Mouse (Mus musculus): ENCODE measurements around the gene Dbx2. TPM values are rescaled to one million over a fixed set of nuclear protein-coding genes. Genes with fewer than 3 reads are reported as not detected.

Gene Dbx2
- polyA plus RNA-seq, 1 experiment from 2014 or later = not detected

DNA sequence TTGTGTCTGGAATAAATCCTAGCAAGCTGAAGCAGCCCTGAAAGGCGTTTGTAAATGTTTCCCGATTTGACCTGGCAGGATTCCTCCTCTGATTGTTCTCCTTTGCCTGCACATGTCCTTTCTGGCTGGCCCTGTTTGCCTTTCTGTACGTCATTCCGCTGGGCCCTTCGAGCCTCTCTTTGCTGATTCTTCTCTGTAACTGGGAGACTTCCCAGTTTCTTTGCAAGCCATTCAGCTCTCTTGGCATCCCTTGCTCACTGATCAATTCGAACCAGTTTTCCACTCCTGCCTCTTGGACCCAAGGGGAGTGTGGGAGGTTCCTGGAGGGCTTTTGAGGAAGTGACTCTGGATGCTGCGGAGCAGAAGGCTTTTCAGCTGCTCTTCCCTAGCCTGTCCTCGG lies 11.4 kb upstream of the Dbx2 start:
- H3K9ac ChIP-seq (ENCODE audit: low read length) = no peak overlapping the region
- H3K4me2 ChIP-seq (ENCODE audit: low read depth, low read length) = no peak overlapping the region
- WGBS = 37% methylated on average over 8 of the region's 8 CpGs
- ATAC-seq (ENCODE audit: low read depth) = no peak
- H3K27ac ChIP-seq (ENCODE audit: low read length) = no peak overlapping the region
- no peaks in the 10 kb centered on the region for H3K36me3 ChIP-seq (ENCODE audit: control insufficient read depth, insufficient read depth, low read length)
- H3K4me1 ChIP-seq (replicated peaks; ENCODE audit: control insufficient read depth, insufficient read depth, low read length) = no peaks in the 10 kb centered on the region
- H3K27me3 ChIP-seq (ENCODE audit: control insufficient read depth, insufficient read depth, low read depth, low read length) = no peaks in the 10 kb centered on the region
- no peak overlapping the region for H3K4me3 ChIP-seq (ENCODE audit: low read length)
- no peaks in the 10 kb centered on the region for H3K9me3 ChIP-seq (ENCODE audit: control insufficient read depth, low read length)

DNA sequence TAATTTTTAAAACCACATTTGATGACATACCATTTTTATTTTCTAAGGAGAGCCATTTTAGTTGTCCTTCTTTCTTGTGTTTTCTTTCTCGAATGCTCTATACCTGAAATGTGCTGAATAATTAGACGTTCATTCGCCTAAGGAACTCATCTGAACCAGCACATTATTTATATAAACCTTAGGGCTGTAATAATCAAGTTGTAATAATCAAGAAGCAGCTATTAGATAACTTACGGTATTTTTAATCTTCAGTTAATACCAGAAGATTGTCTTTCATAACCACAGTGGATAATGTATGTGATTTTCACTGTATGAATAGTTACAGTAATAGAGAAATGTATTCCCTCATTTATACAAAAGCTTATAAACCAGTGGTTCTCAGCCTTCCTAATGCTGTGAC lies 9.2 kb upstream of the Dbx2 start:
- Histone ChIP-seq H3K4me2 (ENCODE audit: low read depth, low read length) (no peak overlapping the region), H3K9me3 (ENCODE audit: control insufficient read depth, low read length) (no peaks in the 10 kb centered on the region), H3K27me3 (ENCODE audit: control insufficient read depth, insufficient read depth, low read depth, low read length) (no peaks in the 10 kb centered on the region), H3K4me1 (replicated peaks; ENCODE audit: control insufficient read depth, insufficient read depth, low read length) (no peaks in the 10 kb centered on the region), H3K27ac (ENCODE audit: low read length) (no peak overlapping the region), H3K9ac (ENCODE audit: low read length) (no peak overlapping the region), H3K4me3 (ENCODE audit: low read length) (no peak overlapping the region), H3K36me3 (ENCODE audit: control insufficient read depth, insufficient read depth, low read length) (no peaks in the 10 kb centered on the region)
- 86% methylated on average over 4 of the region's 4 CpGs for WGBS
- no peak for ATAC-seq (ENCODE audit: low read depth)

DNA sequence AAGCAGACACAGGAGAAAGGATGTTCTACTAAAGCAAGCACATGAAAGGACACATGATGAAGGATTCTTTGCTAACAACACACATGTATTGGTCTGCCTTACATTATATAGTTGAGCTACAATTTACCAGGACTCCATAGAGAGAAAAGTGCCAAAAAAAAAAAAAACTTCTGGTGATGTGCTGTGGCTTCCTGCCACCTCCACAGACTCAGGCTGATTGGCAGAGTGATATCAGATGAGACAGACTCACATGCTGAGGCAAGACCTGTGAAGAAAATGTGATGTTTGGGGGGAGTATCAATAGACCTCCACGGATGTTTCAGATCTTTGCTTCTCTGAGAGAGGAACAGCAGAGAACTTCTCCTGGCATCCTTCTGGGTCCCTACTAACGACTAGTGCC lies 6.0 kb upstream of the Dbx2 start:
- H3K27ac ChIP-seq (ENCODE audit: low read length) = no peak overlapping the region
- no peak for ATAC-seq (ENCODE audit: low read depth)
- H3K4me3 ChIP-seq (ENCODE audit: low read length) = no peak overlapping the region
- no peaks in the 10 kb centered on the region for H3K36me3 ChIP-seq (ENCODE audit: control insufficient read depth, insufficient read depth, low read length)
- H3K9me3 ChIP-seq (ENCODE audit: control insufficient read depth, low read length) = no peaks in the 10 kb centered on the region
- 62% methylated on average over 2 of the region's 2 CpGs for WGBS
- H3K4me2 ChIP-seq (ENCODE audit: low read depth, low read length) = no peak overlapping the region
- no peaks in the 10 kb centered on the region for H3K4me1 ChIP-seq (replicated peaks; ENCODE audit: control insufficient read depth, insufficient read depth, low read length)
- H3K27me3 ChIP-seq (ENCODE audit: control insufficient read depth, insufficient read depth, low read depth, low read length) = no peaks in the 10 kb centered on the region; the same call in 1 of the 2 replicates
- no peak overlapping the region for H3K9ac ChIP-seq (ENCODE audit: low read length)

DNA sequence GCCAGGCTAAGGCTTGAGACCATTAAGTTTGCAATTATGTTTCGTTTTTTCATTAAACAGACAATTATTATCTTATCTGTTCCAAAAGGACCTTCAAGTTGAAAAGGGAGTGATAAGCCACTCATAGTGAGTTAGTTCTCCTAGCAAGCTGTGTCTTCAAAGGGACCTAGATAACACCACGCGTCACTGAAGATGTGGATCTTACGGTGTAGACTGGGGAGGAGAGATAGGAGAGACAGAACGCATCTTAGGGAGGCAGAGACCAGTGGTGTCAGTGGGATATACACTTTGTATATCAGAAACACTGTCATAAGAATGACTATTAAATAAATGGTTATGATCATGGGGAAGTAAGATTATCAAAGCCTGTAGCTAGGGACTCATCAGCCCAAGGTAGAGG lies 4.6 kb upstream of the Dbx2 start:
- Histone ChIP-seq H3K4me2 (ENCODE audit: low read depth, low read length) (no peak overlapping the region), H3K27me3 (ENCODE audit: control insufficient read depth, insufficient read depth, low read depth, low read length) (peaks cover under 1% of the 10 kb centered on the region), H3K9ac (ENCODE audit: low read length) (no peak overlapping the region), H3K4me1 (replicated peaks; ENCODE audit: control insufficient read depth, insufficient read depth, low read length) (no peaks in the 10 kb centered on the region), H3K36me3 (ENCODE audit: control insufficient read depth, insufficient read depth, low read length) (no peaks in the 10 kb centered on the region), H3K4me3 (ENCODE audit: low read length) (no peak overlapping the region), H3K9me3 (ENCODE audit: control insufficient read depth, low read length) (no peaks in the 10 kb centered on the region), H3K27ac (ENCODE audit: low read length) (no peak overlapping the region)
- ATAC-seq (ENCODE audit: low read depth) = no peak
- 58% methylated on average over 5 of the region's 5 CpGs for WGBS

DNA sequence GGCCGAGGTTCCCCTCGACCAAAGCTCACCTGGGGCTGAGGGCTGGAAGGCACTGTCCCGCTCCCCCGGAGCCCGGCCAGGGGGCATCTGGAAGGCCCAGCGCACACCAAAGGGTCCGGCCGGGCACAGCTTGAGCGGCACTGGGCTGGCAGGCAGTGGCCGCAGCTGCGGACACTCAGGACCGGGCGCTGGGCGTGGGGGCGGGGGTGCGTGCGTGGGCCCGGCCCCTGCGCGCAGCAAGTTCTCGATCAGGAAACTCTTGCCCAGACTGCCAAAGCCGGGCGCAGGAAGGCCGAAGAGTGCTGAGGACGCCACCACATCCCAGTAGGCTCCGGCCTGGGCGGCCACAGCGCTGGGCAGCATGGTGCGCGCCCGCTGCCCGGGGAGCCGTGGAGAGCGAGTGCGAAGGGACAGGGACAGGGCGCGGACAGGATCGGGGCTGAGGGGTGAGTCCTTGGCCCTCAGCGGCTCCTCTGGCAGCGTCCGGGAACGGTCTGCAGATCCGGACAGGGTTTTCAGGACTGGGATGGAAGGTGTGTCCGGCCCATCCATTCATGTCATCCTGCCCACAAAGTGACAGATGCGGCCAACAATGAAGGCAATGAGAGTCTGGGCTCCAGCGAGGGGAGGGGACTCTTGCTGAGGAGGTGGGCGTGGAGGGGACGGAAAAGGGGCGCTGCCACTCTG lies 1.4 kb downstream of the Dbx2 start:
- WGBS = 1% methylated on average over 49 of the region's 49 CpGs
- Histone ChIP-seq H3K9ac (ENCODE audit: low read length) (peak overlapping the region; percentile 32; the same call in 1 of the 2 replicates), H3K4me2 (ENCODE audit: low read depth, low read length) (peak overlapping the region; percentile 50), H3K4me1 (replicated peaks; ENCODE audit: control insufficient read depth, insufficient read depth, low read length) (peaks cover 5% of the 10 kb centered on the region; the same call in 1 of the 2 replicates), H3K9me3 (ENCODE audit: control insufficient read depth, low read length) (no peaks in the 10 kb centered on the region), H3K4me3 (ENCODE audit: low read length) (peak overlapping the region; percentile 35), H3K27me3 (ENCODE audit: control insufficient read depth, insufficient read depth, low read depth, low read length) (peaks cover 49% of the 10 kb centered on the region), H3K36me3 (ENCODE audit: control insufficient read depth, insufficient read depth, low read length) (no peaks in the 10 kb centered on the region), H3K27ac (ENCODE audit: low read length) (no peak overlapping the region)
- ATAC-seq (ENCODE audit: low read depth) = no peak

DNA sequence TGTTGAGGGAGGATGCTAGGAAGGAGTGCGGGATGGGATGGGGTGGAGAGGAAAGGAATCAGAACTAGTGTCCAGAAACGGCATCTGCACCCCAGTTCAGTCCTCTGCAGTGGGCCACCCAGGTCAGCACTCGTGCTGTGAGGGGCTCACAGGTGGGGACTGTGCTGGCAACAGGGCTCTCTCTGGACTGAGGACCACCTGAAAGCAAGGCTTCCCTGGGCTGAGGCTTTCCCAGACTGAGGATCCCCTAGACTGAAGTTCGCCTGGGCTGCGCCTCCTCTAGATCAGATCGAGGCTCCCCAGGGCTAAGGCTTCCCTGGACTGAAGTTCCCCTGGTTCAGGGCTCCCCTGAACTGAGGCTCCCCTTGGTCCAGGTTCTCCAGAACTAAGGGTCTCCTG lies 1.9 kb downstream of the Dbx2 start:
- 5% methylated on average over 6 of the region's 6 CpGs for WGBS
- Histone ChIP-seq H3K4me2 (ENCODE audit: low read depth, low read length) (no peak overlapping the region), H3K27ac (ENCODE audit: low read length) (no peak overlapping the region), H3K4me1 (replicated peaks; ENCODE audit: control insufficient read depth, insufficient read depth, low read length) (peaks cover 5% of the 10 kb centered on the region; the same call in 1 of the 2 replicates), H3K36me3 (ENCODE audit: control insufficient read depth, insufficient read depth, low read length) (no peaks in the 10 kb centered on the region), H3K4me3 (ENCODE audit: low read length) (no peak overlapping the region; the same call in 1 of the 2 replicates), H3K27me3 (ENCODE audit: control insufficient read depth, insufficient read depth, low read depth, low read length) (peaks cover 53% of the 10 kb centered on the region), H3K9ac (ENCODE audit: low read length) (no peak overlapping the region), H3K9me3 (ENCODE audit: control insufficient read depth, low read length) (no peaks in the 10 kb centered on the region)
- no peak for ATAC-seq (ENCODE audit: low read depth)

DNA sequence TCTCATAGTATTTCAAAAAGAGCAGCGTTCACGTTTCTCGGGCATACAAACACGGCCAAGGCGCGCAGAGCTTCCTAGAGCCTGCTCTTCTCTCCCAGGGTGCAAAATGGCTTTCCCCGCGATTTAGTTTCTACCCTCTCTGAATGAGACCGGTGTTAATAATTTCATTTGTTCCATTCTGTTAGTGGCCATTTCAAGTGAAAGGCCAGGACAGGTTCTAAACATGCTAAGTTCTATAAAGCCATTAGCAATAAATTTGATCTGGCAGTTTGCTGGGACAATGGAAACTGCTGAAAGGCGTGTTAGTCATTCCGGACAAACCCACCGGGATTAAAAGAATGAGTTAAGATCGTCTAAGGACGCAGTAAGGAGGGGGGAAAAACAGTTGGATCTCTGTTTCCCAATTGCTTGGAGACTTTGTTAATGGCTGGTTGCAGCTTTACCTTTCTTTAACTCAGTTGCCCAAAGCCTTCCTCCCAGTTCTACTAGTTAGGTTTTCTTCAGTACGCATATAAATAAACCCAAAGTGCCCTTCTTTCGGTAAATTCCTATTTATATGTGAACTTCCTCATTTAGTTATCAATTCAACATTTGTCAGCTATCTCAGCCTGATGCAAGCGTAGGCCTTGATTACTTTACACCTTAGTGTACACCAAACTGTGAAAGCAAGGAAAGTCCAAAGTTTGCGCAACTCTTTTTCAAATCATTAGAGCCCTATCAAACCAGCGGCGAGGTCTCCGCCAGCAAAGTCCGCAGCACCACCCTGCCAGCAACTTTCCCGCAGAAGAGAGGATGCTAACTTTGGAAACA lies 2.7 kb downstream of the Dbx2 start:
- H3K4me1 ChIP-seq (replicated peaks; ENCODE audit: control insufficient read depth, insufficient read depth, low read length) = peaks cover 5% of the 10 kb centered on the region; the same call in 1 of the 2 replicates
- H3K4me3 ChIP-seq (ENCODE audit: low read length) = no peak overlapping the region
- 4% methylated on average over 23 of the region's 23 CpGs for WGBS
- no peak overlapping the region for H3K9ac ChIP-seq (ENCODE audit: low read length)
- ATAC-seq (ENCODE audit: low read depth) = no peak
- no peak overlapping the region for H3K27ac ChIP-seq (ENCODE audit: low read length)
- H3K4me2 ChIP-seq (ENCODE audit: low read depth, low read length) = no peak overlapping the region
- H3K36me3 ChIP-seq (ENCODE audit: control insufficient read depth, insufficient read depth, low read length) = no peaks in the 10 kb centered on the region
- H3K9me3 ChIP-seq (ENCODE audit: control insufficient read depth, low read length) = no peaks in the 10 kb centered on the region
- H3K27me3 ChIP-seq (ENCODE audit: control insufficient read depth, insufficient read depth, low read depth, low read length) = peaks cover 53% of the 10 kb centered on the region

DNA sequence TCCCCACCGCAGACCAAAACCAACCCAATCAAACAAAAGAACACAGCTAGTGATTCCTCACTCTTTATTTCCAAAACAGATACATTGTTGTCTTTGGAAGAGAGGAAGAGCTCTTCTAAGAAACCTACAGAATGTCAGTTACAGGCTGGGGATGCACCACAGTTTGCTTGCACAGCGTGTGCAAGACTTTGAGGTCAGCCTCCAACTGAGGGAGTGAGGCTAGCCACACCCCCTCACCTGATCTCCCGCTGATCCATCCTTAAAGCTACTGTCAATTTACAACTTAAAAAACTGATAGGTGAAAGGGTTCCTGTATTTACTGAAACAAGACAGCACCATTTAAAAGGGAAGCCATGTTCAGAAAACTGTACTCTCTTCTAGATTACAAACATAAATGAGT lies 3.9 kb downstream of the Dbx2 start:
- H3K4me1 ChIP-seq (replicated peaks; ENCODE audit: control insufficient read depth, insufficient read depth, low read length) = peaks cover 5% of the 10 kb centered on the region; the same call in 1 of the 2 replicates
- no peak for ATAC-seq (ENCODE audit: low read depth)
- 4% methylated on average over 3 of the region's 3 CpGs for WGBS
- no peak overlapping the region for H3K27ac ChIP-seq (ENCODE audit: low read length)
- H3K4me3 ChIP-seq (ENCODE audit: low read length) = no peak overlapping the region
- no peaks in the 10 kb centered on the region for H3K9me3 ChIP-seq (ENCODE audit: control insufficient read depth, low read length)
- peaks cover 53% of the 10 kb centered on the region for H3K27me3 ChIP-seq (ENCODE audit: control insufficient read depth, insufficient read depth, low read depth, low read length)
- no peak overlapping the region for H3K4me2 ChIP-seq (ENCODE audit: low read depth, low read length)
- no peak overlapping the region for H3K9ac ChIP-seq (ENCODE audit: low read length)
- H3K36me3 ChIP-seq (ENCODE audit: control insufficient read depth, insufficient read depth, low read length) = no peaks in the 10 kb centered on the region

DNA sequence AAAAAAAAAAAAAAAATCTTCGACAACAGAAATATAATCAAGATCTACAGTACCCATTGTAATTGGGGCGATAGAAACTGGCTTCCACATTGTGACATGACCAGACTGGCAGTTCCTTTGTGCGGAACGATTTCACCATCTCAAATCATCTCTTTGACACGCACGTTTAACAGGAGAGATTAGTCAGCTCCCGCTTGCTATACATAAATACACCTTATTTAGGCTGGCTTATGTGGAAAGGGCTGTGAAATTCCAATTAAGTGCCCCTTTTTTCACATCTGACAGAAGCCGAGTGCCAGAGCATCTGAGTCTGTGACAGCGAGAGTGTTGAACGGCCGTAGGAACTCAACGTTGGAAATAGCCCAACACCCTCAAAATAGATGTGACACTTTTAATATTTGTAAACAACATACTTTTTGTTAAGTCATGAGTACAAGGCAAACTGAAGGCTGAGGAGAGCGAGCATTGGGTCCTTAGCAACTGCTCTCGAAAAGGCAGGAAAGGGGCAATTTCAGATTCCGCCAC lies 12.2 kb downstream of the Dbx2 start:
- no peak for ATAC-seq (ENCODE audit: low read depth)

More for the DNA sequence above, 12.2 kb downstream of the Dbx2 start:
- Histone ChIP-seq H3K9me3 (ENCODE audit: control insufficient read depth, low read length) (no peaks in the 10 kb centered on the region), H3K36me3 (ENCODE audit: control insufficient read depth, insufficient read depth, low read length) (no peaks in the 10 kb centered on the region), H3K4me3 (ENCODE audit: low read length) (no peak overlapping the region), H3K27me3 (ENCODE audit: control insufficient read depth, insufficient read depth, low read depth, low read length) (no peaks in the 10 kb centered on the region; the same call in 1 of the 2 replicates), H3K4me2 (ENCODE audit: low read depth, low read length) (no peak overlapping the region), H3K9ac (ENCODE audit: low read length) (no peak overlapping the region), H3K27ac (ENCODE audit: low read length) (no peak overlapping the region), H3K4me1 (replicated peaks; ENCODE audit: control insufficient read depth, insufficient read depth, low read length) (no peaks in the 10 kb centered on the region)
- WGBS = 71% methylated on average over 15 of the region's 15 CpGs
